Mouse (Mus musculus) ovary, adult 10 weeks (tissue): ENCODE results near the gene Gje1. TPM values are rescaled to one million over a fixed set of nuclear protein-coding genes. Genes with fewer than 3 reads are reported as not detected.

Experiments
- polyA plus RNA-seq: library from polyadenylated mRNA; stranded (reverse); fragments of 350-450 nt; fragmentation: Illumina TruSeq; extraction: RNeasy Lipid Tissue Mini Kit (QIAGEN cat#74804); gene quantifications from one replicate; pipeline ENCODE4 v1.2.3, GENCODE M21; 2014

The Gje1 gene
- polyA plus RNA-seq: not detected

DNA sequence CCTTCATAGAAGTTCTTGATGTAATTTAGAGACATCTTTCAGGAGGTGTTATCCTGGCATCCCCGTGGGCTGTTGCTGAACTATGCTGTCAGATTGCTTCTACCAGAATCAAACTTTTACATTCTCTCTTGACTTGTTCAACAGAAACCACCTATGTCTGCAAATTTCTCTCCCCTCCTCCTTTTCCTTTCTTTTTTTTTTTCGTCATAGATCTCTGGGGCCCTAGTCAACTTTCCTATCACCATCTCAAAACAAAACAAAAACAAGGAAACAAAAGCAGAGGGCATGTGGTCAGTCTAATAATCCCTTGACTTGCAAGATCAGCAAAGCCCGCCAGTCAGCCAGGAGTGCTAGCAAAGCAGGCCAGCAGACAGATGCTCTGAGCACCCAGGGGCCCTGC, at the start of gene Gje1:
Gje1 (minus strand) TSS at position 101 of the 400 bp plus-strand sequence.

DNA sequence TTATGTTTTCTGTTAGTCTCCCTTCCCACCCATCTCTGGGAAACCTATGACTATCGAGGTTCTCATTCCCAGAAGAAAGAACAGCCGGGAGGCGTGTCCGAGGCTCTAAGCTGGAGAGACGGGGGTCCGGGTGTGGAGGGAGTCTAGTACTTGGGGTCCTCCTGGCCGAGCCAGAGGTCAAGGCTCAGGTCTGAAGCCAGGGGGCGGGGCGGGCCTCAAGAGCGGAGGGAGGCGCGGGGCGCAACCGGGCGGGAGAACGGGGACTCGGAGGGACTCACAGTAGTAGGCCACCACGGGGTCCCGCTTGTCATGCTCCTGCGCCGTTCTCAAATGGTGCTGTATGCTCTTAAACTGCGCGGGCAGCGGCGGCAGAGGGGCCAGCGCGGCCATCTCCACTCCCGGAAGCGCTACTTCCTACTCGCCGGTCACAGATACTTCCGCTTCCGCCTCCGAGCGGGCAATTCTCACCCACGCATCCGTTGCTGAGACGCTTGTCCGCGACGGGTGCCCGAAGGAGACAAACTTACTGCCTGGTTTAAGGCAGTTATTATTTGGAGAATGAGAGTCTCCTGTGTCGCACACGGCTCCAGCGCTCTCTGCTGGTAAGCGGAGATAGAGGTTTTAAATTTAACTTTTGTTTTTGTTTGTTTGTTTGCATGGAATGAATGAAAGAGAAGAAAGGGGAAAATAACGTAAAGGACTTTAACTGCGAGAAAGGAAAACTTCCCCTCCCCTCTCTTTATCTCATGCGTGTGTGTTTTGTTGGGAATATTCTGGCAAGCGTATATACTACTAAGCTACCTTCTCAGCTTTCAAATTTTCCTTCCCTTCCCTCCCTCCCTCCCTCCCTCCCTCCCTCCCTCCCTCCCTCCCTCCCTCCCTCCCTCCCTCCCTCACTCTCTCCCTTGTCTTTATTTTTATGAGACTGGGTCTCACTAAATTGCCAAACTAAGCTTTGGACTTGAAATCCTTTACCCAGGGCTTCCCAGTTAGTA, 12.6 kb downstream of the Gje1 start, which contains the start of the genes Vta1 and Nmbr:
Vta1 (minus strand) TSS at position 489 of the 995 bp plus-strand sequence.
Nmbr (plus strand) TSS at position 520 of the 995 bp plus-strand sequence.

Other genes starting within 250 kb of the Gje1 start
- 5.4 TPM for gene Adgrg6, start 172.6 kb downstream of the Gje1 start, polyA plus RNA-seq
- gene Vta1, start 12.7 kb downstream of the Gje1 start, polyA plus RNA-seq: 119 TPM
- not detected for gene Nmbr, start 12.6 kb downstream of the Gje1 start, polyA plus RNA-seq